ENCODE assay signal across 18 mouse cellular contexts in the genomic region with DNA sequence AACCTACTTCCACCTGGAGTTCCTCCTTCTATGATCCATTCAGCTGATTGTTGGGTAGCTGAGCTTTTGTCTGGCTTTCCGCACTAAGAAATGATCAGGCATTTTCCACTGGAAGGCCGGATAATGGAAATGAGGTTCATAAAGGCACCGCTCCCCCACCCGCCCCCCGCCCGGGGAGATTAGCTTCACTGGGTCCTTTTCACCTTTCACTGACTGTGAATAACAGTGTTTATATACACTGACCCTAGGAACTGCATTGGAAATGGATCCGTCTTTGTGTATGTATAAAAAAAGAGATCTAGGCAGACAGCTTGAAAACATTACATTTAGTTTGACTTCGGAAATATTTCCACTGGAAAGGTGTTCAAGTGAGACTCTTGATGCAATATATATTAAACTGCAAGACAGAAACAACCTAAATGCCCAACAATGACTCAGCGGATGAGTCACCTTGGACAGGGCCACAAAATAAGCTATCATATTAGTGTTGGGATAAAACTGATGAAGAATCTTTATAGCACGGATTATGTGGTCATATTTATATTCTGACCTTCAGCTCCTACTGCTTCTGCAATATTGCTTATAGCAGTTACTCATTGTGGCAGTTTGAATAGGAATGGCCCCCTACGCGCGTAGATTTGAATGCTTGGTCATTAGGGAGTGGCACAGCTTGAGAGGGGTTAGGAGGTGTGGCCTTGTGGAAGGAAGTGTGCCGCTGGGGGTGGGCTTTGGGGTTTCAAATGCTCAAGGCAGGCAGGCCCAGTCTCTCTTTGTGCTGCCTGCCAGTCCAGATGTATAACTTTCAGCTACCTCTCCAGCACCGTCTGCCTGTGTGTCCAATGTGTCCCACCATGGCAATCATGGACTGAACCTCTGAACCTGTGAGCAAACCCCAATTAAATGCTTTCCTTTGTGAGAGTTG. TPM values are rescaled to one million over a fixed set of nuclear protein-coding genes. Genes with fewer than 3 reads are reported as not detected.
DNase-seq lines count a peak whose midpoint lies in the region; ATAC-seq and TF ChIP-seq lines count a peak whose summit lies in the region.
"Had no signal": no experiment of that assay in that cellular context is flagged by ENCODE, and none has a peak within 500 bp of the region (broad histone marks: within the 10 kb centered on the region; RNA-seq: fewer than 3 reads in every experiment).

No protein-coding gene starts in this region.

- peak; percentile 68 for ATAC-seq in forebrain, embryonic 11.5 days (replicated peaks; ENCODE audit: low FRiP score)
- no peak for ATAC-seq in forebrain, embryonic 15.5 days (replicated peaks)
- peak; percentile 50; the same call in 1 of the 2 replicates for ATAC-seq in midbrain, embryonic 11.5 days (ENCODE audit: low FRiP score)
- no peak for ATAC-seq in inflammation-experienced regulatory T-cells, adult 6 months

- H3K4me2 ChIP-seq in forebrain, embryonic 11.5 days (ENCODE audit: low read depth, low read length, severe bottlenecking): no peak overlapping the region
- no peak overlapping the region for H3K4me2 ChIP-seq in forebrain, embryonic 15.5 days (replicated peaks)
- peak overlapping the region; percentile 7; the same call in 1 of the 2 replicates for H3K4me2 ChIP-seq in midbrain, embryonic 11.5 days
- H3K4me2 ChIP-seq: heart, embryonic 13.5 days; lung, embryonic 14.5 days had no signal

- H3K4me1 ChIP-seq in forebrain, embryonic 11.5 days (replicated peaks; ENCODE audit: control insufficient read depth, insufficient read depth, low read length): no peaks in the 10 kb centered on the region
- H3K4me1 ChIP-seq in forebrain, embryonic 15.5 days: peaks cover 8% of the 10 kb centered on the region
- peaks cover 10% of the 10 kb centered on the region for H3K4me1 ChIP-seq in midbrain, embryonic 11.5 days (ENCODE audit: control insufficient read depth, insufficient read depth, low read length)
- H3K4me1 ChIP-seq: heart, embryonic 13.5 days had no signal

- H3K36me3 ChIP-seq in forebrain, embryonic 11.5 days (ENCODE audit: control insufficient read depth, insufficient read depth, low read length): no peaks in the 10 kb centered on the region
- H3K36me3 ChIP-seq in forebrain, embryonic 15.5 days: no peaks in the 10 kb centered on the region
- H3K36me3 ChIP-seq in midbrain, embryonic 11.5 days (ENCODE audit: control insufficient read depth, insufficient read depth, low read length): no peaks in the 10 kb centered on the region
- H3K36me3 ChIP-seq: heart, embryonic 13.5 days had no signal

- no peak for DNase-seq in forebrain, embryonic 11.5 days (ENCODE audit: low spot score)
- DNase-seq in retina, embryonic 14.5 days (ENCODE audit: low spot score): peak; percentile 24
- DNase-seq in retina, postnatal 1 day: no peak
- DNase-seq in midbrain, embryonic 11.5 days (ENCODE audit: low spot score, missing footprints): no peak
- no peak for DNase-seq in layer of hippocampus, adult 2 months (ENCODE audit: low spot score in 2 of 2)
- no peak for DNase-seq in left cerebral cortex, postnatal 4 days
- DNase-seq: B cell, adult 2 months; cerebellum, postnatal 14 days; gastrocnemius, postnatal 36 days; heart, postnatal 36 days; kidney, adult 9 months; kidney, postnatal 4 days; lung, embryonic 14.5 days; right cerebral cortex, adult 18-20 months had no signal

- TF ChIP-seq CTCF in layer of hippocampus, adult 2 months (conservative IDR thresholded peaks at IDR 0.05): no peak

- no peak overlapping the region for H3K9ac ChIP-seq in forebrain, embryonic 11.5 days (ENCODE audit: low read length)
- H3K9ac ChIP-seq in forebrain, embryonic 15.5 days (replicated peaks): no peak overlapping the region
- no peak overlapping the region for H3K9ac ChIP-seq in midbrain, embryonic 11.5 days (ENCODE audit: low read length)
- H3K9ac ChIP-seq: heart, embryonic 13.5 days; lung, embryonic 14.5 days had no signal

- WGBS in forebrain, embryonic 11.5 days: 46% methylated on average over 15 of the region's 15 CpGs
- 40% methylated on average over 15 of the region's 15 CpGs for WGBS in forebrain, embryonic 15.5 days
- 55% methylated on average over 15 of the region's 15 CpGs for WGBS in midbrain, embryonic 11.5 days

- intact Hi-C loops in left cerebral cortex, postnatal 4 days (cut with DNase I): no loop called here

- no peak overlapping the region for H3K27ac ChIP-seq in forebrain, embryonic 11.5 days (ENCODE audit: low read depth, low read length)
- no peak overlapping the region for H3K27ac ChIP-seq in forebrain, embryonic 15.5 days (replicated peaks)
- no peak overlapping the region for H3K27ac ChIP-seq in midbrain, embryonic 11.5 days (ENCODE audit: low read depth, low read length)
- no peak overlapping the region for H3K27ac ChIP-seq in layer of hippocampus, adult 2 months
- H3K27ac ChIP-seq: heart, embryonic 13.5 days; macrophage had no signal

- no peaks in the 10 kb centered on the region for H3K9me3 ChIP-seq in forebrain, embryonic 11.5 days (ENCODE audit: control insufficient read depth, low read length)
- no peaks in the 10 kb centered on the region for H3K9me3 ChIP-seq in forebrain, embryonic 15.5 days
- no peaks in the 10 kb centered on the region for H3K9me3 ChIP-seq in midbrain, embryonic 11.5 days (ENCODE audit: control insufficient read depth, low read length)
- H3K9me3 ChIP-seq: heart, embryonic 13.5 days had no signal

- H3K4me3 ChIP-seq in forebrain, embryonic 11.5 days (ENCODE audit: low read depth, low read length): no peak overlapping the region
- no peak overlapping the region for H3K4me3 ChIP-seq in forebrain, embryonic 15.5 days
- H3K4me3 ChIP-seq in midbrain, embryonic 11.5 days (ENCODE audit: low read depth, low read length): no peak overlapping the region
- H3K4me3 ChIP-seq in layer of hippocampus, adult 2 months: no peak overlapping the region
- H3K4me3 ChIP-seq: heart, embryonic 13.5 days had no signal

- peaks cover 2% of the 10 kb centered on the region; the same call in 1 of the 2 replicates for H3K27me3 ChIP-seq in forebrain, embryonic 11.5 days (ENCODE audit: control insufficient read depth, insufficient read depth, low read length)
- no peaks in the 10 kb centered on the region for H3K27me3 ChIP-seq in forebrain, embryonic 15.5 days
- no peaks in the 10 kb centered on the region for H3K27me3 ChIP-seq in midbrain, embryonic 11.5 days (ENCODE audit: control insufficient read depth, insufficient read depth, low read length)
- H3K27me3 ChIP-seq: heart, embryonic 13.5 days had no signal

RNA-seq across cellular contexts. Expression of a gene that starts 26.9 kb away (rescaled TPM):
- polyA plus RNA-seq in forebrain, embryonic 11.5 days (2014; fragmentation: Nextera tagmentation; extraction: Ambion mirVana): 55.0 and 57.8 TPM in 2 replicates
- 87.9 and 91.8 TPM in 2 replicates for polyA plus RNA-seq in forebrain, embryonic 15.5 days (2015; fragmentation: Nextera tagmentation; extraction: Ambion mirVana)
- polyA plus RNA-seq in midbrain, embryonic 11.5 days (2014; fragmentation: Nextera tagmentation; extraction: Ambion mirVana): 58.7 and 63.3 TPM in 2 replicates
- total RNA-seq in layer of hippocampus, adult 2 months (2021): 100 to 1,000 TPM; 132 TPM
- 10 to 100 TPM; 40.4 to 58.4 (median 53.7) TPM for polyA plus RNA-seq in inflammation-experienced regulatory T-cells, adult 6 months (2017; shearing (Covaris generic))
- total RNA-seq in left cerebral cortex, postnatal 4 days (2021): 100 to 1,000 TPM; 207 to 219 TPM

RNA-seq across cellular contexts. Expression of a gene that starts 56.4 kb away (rescaled TPM):
- polyA plus RNA-seq in forebrain, embryonic 11.5 days (2014; fragmentation: Nextera tagmentation; extraction: Ambion mirVana): 75.8 and 84.5 TPM in 2 replicates
- 102 and 112 TPM in 2 replicates for polyA plus RNA-seq in forebrain, embryonic 15.5 days (2015; fragmentation: Nextera tagmentation; extraction: Ambion mirVana)
- 95.5 and 97.7 TPM in 2 replicates for polyA plus RNA-seq in midbrain, embryonic 11.5 days (2014; fragmentation: Nextera tagmentation; extraction: Ambion mirVana)
- 10 to 100 TPM; 47.7 to 53.3 TPM for total RNA-seq in layer of hippocampus, adult 2 months (2021)
- polyA plus RNA-seq in inflammation-experienced regulatory T-cells, adult 6 months (2017; shearing (Covaris generic)): 10 to 100 TPM; 83.4 to 98.8 (median 83.7) TPM
- 10 to 100 TPM; 43.4 to 48.3 TPM for total RNA-seq in left cerebral cortex, postnatal 4 days (2021)

Comparison
In these comparisons a context has a peak if more than half of its experiments do, and no peak if none do; other contexts are left out.
1. ATAC-seq: peak in forebrain, embryonic 11.5 days (single experiment) and midbrain, embryonic 11.5 days (single experiment); none in forebrain, embryonic 15.5 days (single experiment) and inflammation-experienced regulatory T-cells, adult 6 months (single experiment).